Mouse (Mus musculus) liver, embryonic 13.5 days (tissue): Measurements from ENCODE around the gene Snrpd3. TPM values are rescaled to one million over a fixed set of nuclear protein-coding genes. Genes with fewer than 3 reads are reported as not detected.
"Not testable (repeated sequence)": the region's sequence is repeated elsewhere in the genome, so short reads cannot be mapped to it uniquely, and the experiment has no call there.

Experiments
- ATAC-seq: fragments of 200-750 bp; cut with Nextera tagmentation; 2 replicates; pipeline ENCODE4 v1.8.0; 2017; ENCODE audit warnings: low read depth, mild to moderate bottlenecking, moderate number of reproducible peaks, moderate library complexity
- DNase-seq: peaks from one replicate; pipeline ENCODE4 v3.0.0; 2022
- H3K27ac ChIP-seq: fragments of 300-500 bp; sonication (generic); 2 replicates; pipeline ENCODE4 v1.5.1; 2015; ENCODE audit warnings: moderate library complexity, mild to moderate bottlenecking, inconsistent platforms
- H3K27me3 ChIP-seq: fragments of 300-500 bp; sonication (generic); 2 replicates; pipeline ENCODE4 v1.6.1; 2015; ENCODE audit warnings: mild to moderate bottlenecking, inconsistent platforms
- H3K36me3 ChIP-seq: fragments of 300-500 bp; sonication (generic); 2 replicates; pipeline ENCODE4 v1.6.1; 2015; ENCODE audit warnings: mild to moderate bottlenecking, inconsistent platforms
- H3K4me1 ChIP-seq: fragments of 300-500 bp; sonication (generic); replicated peaks from 2 replicates; pipeline ENCODE4 v1.6.1; 2015; ENCODE audit warnings: inconsistent platforms
- H3K4me2 ChIP-seq: fragments of 300-500 bp; sonication (generic); 2 replicates; pipeline ENCODE4 v1.6.1; 2015; ENCODE audit warnings: inconsistent platforms, mild to moderate bottlenecking, moderate library complexity
- H3K4me3 ChIP-seq: fragments of 300-500 bp; sonication (generic); replicated peaks from 2 replicates; pipeline ENCODE4 v1.5.1; 2015; ENCODE audit warnings: mild to moderate bottlenecking, inconsistent platforms
- H3K9ac ChIP-seq: fragments of 300-500 bp; sonication (generic); 2 replicates; pipeline ENCODE4 v1.6.1; 2015; ENCODE audit warnings: mild to moderate bottlenecking, inconsistent platforms
- H3K9me3 ChIP-seq: fragments of 300-500 bp; sonication (generic); replicated peaks from 2 replicates; pipeline ENCODE4 v1.6.1; 2016; ENCODE audit warnings: inconsistent platforms
- WGBS: fragments of 180-500 bp; shearing (Covaris S2); methylation state at CpG from one replicate; pipeline ENCODE4 v1.1.7; 2015; ENCODE audit not compliant: insufficient replicate concordance; 5-methylcytosine and 5-hydroxymethylcytosine counted together
- polyA plus RNA-seq: library from polyadenylated mRNA; unstranded; fragments of >200 nt; fragmentation: Nextera tagmentation; extraction: Ambion mirVana; gene quantifications from 2 replicates; pipeline ENCODE4 v1.2.1, GENCODE M21; 2015

Gene Snrpd3
- 109 and 141 TPM in 2 replicates for polyA plus RNA-seq

DNA sequence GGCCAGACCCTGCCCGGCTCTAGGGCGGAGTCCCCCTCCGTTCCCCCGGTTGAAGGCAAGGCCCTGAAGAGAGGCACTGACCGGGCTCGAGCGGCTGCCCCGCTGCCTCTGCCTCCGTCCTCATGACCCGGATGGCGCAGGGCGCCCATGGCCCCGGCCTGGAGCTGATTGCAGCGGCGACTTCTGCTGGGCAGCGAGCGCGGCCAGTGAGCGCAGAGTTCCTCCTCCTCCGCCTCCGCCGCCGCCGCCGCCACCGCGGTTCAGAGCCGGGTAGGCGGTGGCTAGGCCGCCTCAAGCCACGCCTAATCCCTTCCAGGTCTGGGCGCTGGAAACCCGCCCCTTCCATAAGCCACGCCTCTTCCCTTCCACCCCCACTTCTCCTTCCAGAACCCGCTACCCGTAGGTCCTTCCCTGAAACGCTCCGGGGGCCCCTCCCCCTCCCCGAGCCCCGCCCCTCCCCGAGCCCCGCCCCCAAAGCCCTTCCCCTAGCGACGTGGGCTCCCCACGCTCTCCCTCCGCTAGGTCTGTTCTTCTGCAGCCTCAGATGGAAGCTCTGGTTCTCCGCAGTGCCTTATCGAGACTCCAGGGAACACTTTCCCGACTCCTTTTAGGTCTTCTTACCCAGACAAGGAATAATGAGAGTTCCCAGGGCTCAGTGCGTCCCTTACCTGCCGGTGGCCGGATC, at the start of gene Snrpd3:
TSS of gene Snrpd3 (plus strand) at position 479 of the 685 bp plus-strand sequence.
- WGBS = under 1% methylated on average over 48 of the region's 52 CpGs
- Histone ChIP-seq H3K27ac (peak within 1 kb of the TSS; percentile 99), H3K36me3 (peaks cover 50% of the 10 kb centered on the region), H3K4me3 (peak within 1 kb of the TSS; percentile 97), H3K9me3 (no peaks in the 10 kb centered on the region), H3K9ac (peak within 1 kb of the TSS; percentile 99), H3K27me3 (no peaks in the 10 kb centered on the region), H3K4me1 (peaks cover 76% of the 10 kb centered on the region), H3K4me2 (peak within 1 kb of the TSS; percentile 92)
- ATAC-seq = peak; percentile 87
- peak; percentile 96 for DNase-seq

DNA sequence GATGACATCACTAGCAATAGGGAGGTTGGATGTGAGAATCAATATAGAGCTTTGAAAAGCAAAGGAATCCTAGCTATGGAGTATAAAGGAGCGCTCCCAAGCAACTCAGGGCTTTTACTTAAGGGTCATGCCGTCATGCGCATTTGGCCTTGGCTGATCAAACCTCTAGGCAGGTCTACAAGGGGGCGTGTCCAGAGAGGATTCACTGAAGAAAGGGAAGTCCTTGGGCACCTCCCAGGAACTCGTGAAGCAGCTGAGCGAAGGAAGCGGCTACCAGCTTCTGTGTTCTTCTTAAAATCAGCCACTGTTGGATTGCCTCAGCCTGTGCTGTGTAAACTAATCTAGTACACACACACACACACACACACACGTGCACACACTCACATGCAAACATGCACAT, 43.9 kb upstream of the Snrpd3 start:
- Histone ChIP-seq H3K27ac (no peak overlapping the region), H3K36me3 (no peaks in the 10 kb centered on the region), H3K4me3 (no peak overlapping the region), H3K9me3 (no peaks in the 10 kb centered on the region), H3K27me3 (no peaks in the 10 kb centered on the region), H3K4me1 (0 out of 2 replicates have a peak, but pooled peaks cover 2% of the 10 kb centered on the region), H3K4me2 (no peak overlapping the region), H3K9ac (no peak overlapping the region)
- DNase-seq (no peak), ATAC-seq (no peak)
- 35% methylated on average over 8 of the region's 8 CpGs for WGBS

DNA sequence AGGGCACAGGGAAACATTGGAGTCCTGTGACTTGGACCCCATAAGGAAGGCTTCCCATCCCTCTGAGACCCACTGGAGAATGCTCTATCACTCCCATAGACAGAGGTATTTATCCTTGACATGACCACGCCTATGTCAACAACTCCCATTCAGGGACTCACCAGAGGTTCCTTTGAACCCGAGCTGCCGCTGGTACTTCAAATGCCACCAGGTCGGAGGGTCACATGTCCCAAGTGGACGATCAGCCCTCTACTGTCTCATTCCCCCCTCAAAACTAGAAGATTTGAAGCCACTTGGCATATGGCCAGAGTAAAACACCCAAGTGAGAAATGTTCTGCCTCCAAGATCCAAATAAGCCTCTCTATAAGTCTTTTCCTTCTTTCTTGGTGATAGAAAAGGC, 42.8 kb upstream of the Snrpd3 start:
- Histone ChIP-seq H3K4me2 (no peak overlapping the region), H3K27me3 (no peaks in the 10 kb centered on the region), H3K9ac (no peak overlapping the region), H3K4me3 (no peak overlapping the region), H3K36me3 (no peaks in the 10 kb centered on the region), H3K4me1 (0 out of 2 replicates have a peak, but pooled peaks cover 2% of the 10 kb centered on the region), H3K27ac (peak overlapping the region; percentile 65), H3K9me3 (no peaks in the 10 kb centered on the region)
- ATAC-seq (0 out of 2 replicates have a peak, but pooled peaks have one; percentile 37), DNase-seq (no peak)
- WGBS = 52% methylated on average over 5 of the region's 5 CpGs

DNA sequence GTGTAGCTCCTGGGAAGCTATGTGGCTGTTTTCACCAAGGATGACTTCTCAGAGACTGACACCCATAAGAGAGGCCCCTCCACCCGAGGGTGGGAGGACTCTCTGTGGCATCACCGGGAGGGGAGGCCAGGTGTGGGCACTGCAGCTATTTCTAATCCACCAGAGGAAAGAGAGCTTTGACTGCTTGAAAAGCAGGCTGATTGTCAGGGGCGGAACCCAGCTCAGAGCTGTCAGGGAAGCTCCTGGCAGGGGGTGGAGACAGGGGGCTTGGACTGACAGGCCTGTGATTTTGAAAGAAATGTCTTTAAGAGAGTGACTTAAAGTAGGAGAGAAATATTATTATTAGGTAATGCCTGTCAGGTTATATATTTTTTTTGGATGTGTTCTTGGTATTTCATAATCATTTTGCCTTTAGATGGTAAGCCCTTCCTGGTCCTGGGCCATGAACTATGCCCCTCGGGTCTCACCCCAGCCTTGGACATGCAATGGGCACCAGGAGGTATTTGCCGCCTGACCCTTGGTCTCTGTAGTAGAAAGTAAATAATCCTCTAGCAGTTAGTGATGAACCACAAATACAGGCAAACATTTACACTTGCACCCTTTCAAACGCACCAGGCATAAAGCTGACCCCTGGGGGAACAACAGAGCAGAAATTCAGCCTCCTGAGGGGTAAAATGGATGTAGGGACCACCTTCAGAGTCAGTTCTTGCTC, 42.1 kb upstream of the Snrpd3 start:
- H3K36me3 ChIP-seq, H3K4me3 ChIP-seq, H3K9ac ChIP-seq, H3K4me1 ChIP-seq, DNase-seq, H3K27me3 ChIP-seq, H3K9me3 ChIP-seq: not testable (repeated sequence)
- Histone ChIP-seq H3K4me2 (peak overlapping the region; percentile 5; the same call in 1 of the 2 replicates), H3K27ac (peak overlapping the region; percentile 65)
- 50% methylated on average over 5 of the region's 6 CpGs for WGBS
- peak; percentile 77 for ATAC-seq

DNA sequence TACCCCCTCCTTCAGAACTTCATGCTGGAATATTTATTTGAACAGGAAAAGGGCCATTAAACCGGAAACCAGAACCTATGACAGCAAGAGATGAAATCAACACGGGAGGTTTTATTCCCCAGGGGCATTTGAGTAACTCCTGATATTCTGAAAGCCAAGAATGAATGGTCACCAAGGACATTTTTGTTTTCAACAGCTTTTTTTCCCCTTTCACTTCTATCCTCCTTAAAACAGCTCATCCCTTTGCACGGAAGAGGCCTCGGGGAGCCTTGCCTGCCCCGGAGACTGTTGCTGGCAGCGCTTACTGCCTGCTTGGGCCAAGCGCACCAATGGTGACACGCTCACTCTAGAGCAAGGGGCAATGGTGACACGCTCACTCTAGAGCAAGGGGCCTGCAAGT, 40.3 kb upstream of the Snrpd3 start:
- H3K9ac ChIP-seq = no peak overlapping the region
- H3K4me2 ChIP-seq = no peak overlapping the region
- no peak overlapping the region for H3K4me3 ChIP-seq
- 69% methylated on average over 9 of the region's 9 CpGs for WGBS
- H3K9me3 ChIP-seq = no peaks in the 10 kb centered on the region
- no peaks in the 10 kb centered on the region for H3K36me3 ChIP-seq
- ATAC-seq = no peak
- DNase-seq = no peak
- 0 out of 2 replicates have a peak, but pooled peaks cover 2% of the 10 kb centered on the region for H3K4me1 ChIP-seq
- H3K27me3 ChIP-seq = no peaks in the 10 kb centered on the region
- no peak overlapping the region for H3K27ac ChIP-seq

DNA sequence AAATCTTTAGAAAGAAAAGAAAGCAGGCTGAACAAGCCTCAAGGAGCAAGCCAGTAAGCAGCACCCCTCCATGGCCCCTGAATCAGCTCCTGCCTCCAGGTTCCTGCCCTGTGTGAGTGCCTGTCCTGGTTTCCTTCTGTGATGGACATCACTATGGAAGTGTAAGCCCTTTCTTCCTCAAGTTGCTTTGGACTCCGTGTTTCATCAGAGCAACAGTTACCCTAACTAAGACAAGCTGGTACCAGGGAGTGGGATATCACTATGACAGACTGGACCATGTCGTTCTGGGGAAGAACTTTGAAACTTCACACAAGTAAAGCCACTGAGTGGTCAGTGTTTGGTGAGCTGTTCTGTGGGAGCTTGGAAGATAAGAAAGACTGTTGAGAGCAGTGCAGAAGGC, 37.4 kb upstream of the Snrpd3 start:
- WGBS = 61% methylated on average over 2 of the region's 2 CpGs
- Histone ChIP-seq H3K9ac (no peak overlapping the region), H3K27me3 (0 out of 2 replicates have a peak, but pooled peaks cover 2% of the 10 kb centered on the region), H3K4me2 (no peak overlapping the region), H3K4me3 (no peak overlapping the region), H3K9me3 (no peaks in the 10 kb centered on the region), H3K27ac (no peak overlapping the region), H3K36me3 (no peaks in the 10 kb centered on the region), H3K4me1 (no peaks in the 10 kb centered on the region)
- DNase-seq (no peak), ATAC-seq (no peak)

DNA sequence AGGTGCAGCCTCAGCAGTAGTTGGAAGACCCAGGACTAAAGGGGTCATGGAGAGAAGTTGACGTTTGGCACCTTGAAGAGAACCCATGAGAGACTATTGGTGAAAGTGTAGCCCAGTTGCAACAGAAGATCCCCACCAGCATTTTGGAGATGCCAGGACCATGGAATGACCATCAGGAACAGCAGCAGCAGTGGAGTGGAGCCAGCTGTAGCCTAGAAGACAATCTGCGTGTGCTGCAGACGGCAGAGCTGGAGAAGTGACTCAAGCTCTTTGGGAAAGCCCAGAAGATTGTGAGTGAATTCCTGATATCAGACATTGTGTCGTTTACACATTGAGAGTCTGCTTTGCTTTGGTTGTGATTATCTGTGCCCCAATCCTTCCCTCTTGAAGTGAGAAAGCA, 35.6 kb upstream of the Snrpd3 start:
- Histone ChIP-seq H3K4me2 (no peak overlapping the region), H3K4me1 (no peaks in the 10 kb centered on the region), H3K27me3 (0 out of 2 replicates have a peak, but pooled peaks cover 2% of the 10 kb centered on the region), H3K36me3 (no peaks in the 10 kb centered on the region), H3K4me3 (no peak overlapping the region), H3K9me3 (no peaks in the 10 kb centered on the region), H3K9ac (no peak overlapping the region), H3K27ac (no peak overlapping the region)
- WGBS = 68% methylated on average over 4 of the region's 4 CpGs
- DNase-seq = no peak
- ATAC-seq = no peak

DNA sequence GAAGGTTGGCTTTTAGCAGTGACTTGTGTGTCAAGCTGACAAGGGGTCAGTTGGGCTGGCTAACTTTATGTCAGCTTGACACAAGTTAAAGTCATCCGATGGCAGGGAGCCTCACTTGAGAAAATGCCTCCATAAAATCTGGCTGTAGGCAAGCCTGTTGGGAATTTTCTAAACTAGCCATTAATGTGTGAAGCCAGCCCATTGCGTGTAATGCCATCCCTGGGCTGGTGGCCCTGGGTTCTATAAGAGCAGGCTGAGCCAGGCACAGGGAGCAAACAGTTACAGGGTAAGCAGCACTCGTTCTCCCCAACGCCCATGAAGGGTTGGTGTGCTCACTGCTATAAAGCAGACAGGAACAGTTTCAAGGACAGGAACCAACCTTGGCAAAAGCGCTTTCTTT, 35.1 kb upstream of the Snrpd3 start:
- Histone ChIP-seq H3K36me3 (no peaks in the 10 kb centered on the region), H3K27me3 (0 out of 2 replicates have a peak, but pooled peaks cover 2% of the 10 kb centered on the region), H3K4me2 (no peak overlapping the region), H3K9me3 (no peaks in the 10 kb centered on the region), H3K9ac (no peak overlapping the region), H3K4me1 (no peaks in the 10 kb centered on the region), H3K27ac (no peak overlapping the region), H3K4me3 (no peak overlapping the region)
- DNase-seq = no peak
- ATAC-seq = no peak
- WGBS = 71% methylated on average over 5 of the region's 5 CpGs

DNA sequence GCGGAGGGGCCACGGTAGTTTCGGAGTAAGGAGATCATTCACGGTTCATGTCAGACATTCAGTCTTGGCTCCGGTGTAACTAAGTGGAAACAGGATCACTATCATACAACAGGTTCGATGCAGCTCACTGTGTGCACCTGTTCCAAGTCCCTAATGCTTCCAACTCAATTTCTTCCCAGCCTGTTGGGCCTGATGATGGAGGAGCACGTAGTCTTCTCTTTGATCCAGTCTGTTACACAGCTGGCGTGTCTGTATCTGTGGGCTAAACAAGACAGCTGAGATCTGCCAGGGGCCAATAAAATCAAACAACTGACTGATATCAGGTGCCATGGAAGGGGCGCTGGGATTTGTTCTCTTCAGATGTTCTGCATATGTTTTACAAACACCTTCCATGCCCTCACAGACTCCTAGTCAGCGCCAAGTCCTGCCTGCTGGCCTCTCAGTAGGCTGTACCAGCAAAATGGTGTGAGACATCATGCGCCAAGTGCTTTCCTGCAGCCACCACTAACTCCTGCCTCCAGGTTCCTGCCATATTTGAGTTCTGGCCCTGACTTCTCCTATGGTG, 34.4 kb upstream of the Snrpd3 start:
- Histone ChIP-seq H3K9me3 (no peaks in the 10 kb centered on the region), H3K4me1 (no peaks in the 10 kb centered on the region), H3K36me3 (no peaks in the 10 kb centered on the region), H3K27me3 (0 out of 2 replicates have a peak, but pooled peaks cover 2% of the 10 kb centered on the region), H3K4me2 (no peak overlapping the region), H3K4me3 (no peak overlapping the region), H3K27ac (no peak overlapping the region), H3K9ac (no peak overlapping the region)
- WGBS = 79% methylated on average over 11 of the region's 11 CpGs
- ATAC-seq = no peak
- no peak for DNase-seq

DNA sequence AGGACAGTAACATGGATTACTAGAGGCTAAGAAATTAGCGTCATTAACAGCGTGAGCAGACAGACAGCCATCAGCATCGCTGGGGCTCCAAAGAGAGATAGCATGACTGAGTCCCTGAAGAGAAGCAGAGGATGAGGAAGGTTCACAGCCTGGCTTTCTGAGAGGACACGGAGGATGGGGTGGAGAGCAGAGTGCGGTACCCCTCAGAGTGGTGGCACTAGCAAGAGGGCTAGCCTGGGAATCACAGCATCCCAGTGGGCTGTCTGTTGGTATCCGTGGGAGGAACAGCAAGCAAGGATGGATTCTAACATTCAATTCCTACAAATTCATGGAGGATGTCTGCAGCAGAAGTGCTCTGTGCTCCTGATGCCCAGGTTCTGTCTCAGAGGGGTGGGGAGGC, 33.3 kb upstream of the Snrpd3 start:
- no peak overlapping the region for H3K4me3 ChIP-seq
- 75% methylated on average over 6 of the region's 6 CpGs for WGBS
- no peaks in the 10 kb centered on the region for H3K36me3 ChIP-seq
- no peaks in the 10 kb centered on the region for H3K4me1 ChIP-seq
- H3K9ac ChIP-seq = no peak overlapping the region
- H3K9me3 ChIP-seq = no peaks in the 10 kb centered on the region
- H3K27ac ChIP-seq = no peak overlapping the region
- no peak overlapping the region for H3K4me2 ChIP-seq
- DNase-seq = no peak
- H3K27me3 ChIP-seq = 0 out of 2 replicates have a peak, but pooled peaks cover 2% of the 10 kb centered on the region
- no peak for ATAC-seq

DNA sequence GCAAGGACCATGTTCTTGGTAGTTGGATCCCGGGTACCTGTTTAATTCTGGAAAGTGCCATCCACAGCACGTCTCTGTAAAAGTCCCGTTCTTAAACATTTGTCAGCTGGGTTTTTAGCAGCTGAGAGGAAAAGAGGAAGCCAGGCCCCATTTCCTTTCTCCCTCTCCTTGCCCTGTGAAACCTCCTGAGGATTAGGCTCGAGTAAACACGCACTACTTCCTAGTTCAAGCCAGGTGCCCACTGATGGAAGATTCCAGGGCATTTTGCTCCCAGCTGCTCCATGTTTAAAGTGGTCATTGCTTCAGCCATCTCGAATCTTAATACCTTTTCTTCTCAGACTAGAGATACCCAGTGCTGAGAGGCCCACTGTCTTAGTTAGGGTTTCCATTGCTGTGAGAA, 32.6 kb upstream of the Snrpd3 start:
- Histone ChIP-seq H3K9me3 (no peaks in the 10 kb centered on the region), H3K27me3 (0 out of 2 replicates have a peak, but pooled peaks cover 2% of the 10 kb centered on the region), H3K4me3 (no peak overlapping the region), H3K4me1 (no peaks in the 10 kb centered on the region), H3K4me2 (no peak overlapping the region), H3K36me3 (no peaks in the 10 kb centered on the region), H3K27ac (no peak overlapping the region), H3K9ac (no peak overlapping the region)
- no peak for DNase-seq
- no peak for ATAC-seq
- 31% methylated on average over 6 of the region's 6 CpGs for WGBS
